Mouse (Mus musculus): ENCODE measurements around the gene Tmem101. TPM values are rescaled to one million over a fixed set of nuclear protein-coding genes. Genes with fewer than 3 reads are reported as not detected.

The Tmem101 gene
- total RNA-seq (2023), result 10 to 100 TPM in 1 of 2 experiments, 1 to 10 TPM in 1; 8.4 to 17.1 TPM

GRCm38 (mm10) chr11:102156039-102156785 lies at the start of gene Tmem101:
Gene Tmem101 (minus strand): TSS chr11:102156404.

GRCm38 (mm10) chr11:102189461-102190436 lies 33.5 kb upstream of the Tmem101 start, which contains the start of gene G6pc3:
Gene G6pc3 (plus strand): TSS chr11:102189620.

DNA sequence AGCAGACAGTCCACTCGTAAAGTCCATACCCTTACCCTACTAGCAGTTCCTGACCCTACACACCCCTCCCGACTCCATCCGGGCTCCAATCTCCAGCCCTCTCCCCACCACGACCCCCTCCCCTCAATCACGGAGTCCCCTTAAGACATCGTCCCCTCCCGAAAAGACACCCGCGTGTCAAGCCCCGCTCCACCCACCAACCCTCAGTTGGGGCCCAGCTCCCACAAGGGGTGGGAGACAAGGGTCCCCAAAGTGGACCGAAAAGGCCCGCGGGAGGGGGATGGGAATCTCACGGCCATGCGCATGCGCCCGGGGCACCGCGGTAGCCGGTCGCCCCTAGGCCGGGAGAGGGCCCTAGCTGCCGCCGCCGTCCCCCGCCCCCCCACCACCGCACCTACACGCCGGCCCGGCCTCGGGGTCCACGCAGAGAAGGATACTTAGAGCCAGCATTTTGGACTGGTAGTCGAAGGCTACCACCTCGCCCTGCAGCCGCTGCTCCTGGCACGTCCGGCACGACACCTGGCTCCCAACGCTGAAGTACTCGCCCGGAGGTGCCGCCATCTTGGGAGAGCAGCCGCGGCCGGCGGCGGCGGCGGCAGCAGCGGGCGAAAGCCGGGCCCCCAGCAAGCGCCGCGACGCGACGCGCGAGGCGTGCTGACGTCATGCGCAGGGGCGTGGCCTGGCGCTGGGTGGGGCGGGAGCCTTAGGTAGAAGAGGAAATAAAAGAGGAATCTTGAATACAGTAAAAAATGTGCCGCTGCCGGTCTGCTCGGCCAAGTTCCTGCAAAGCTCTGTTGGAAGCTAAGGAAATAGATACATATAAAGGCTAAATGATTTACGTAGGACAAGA lies 28.7 kb upstream of the Tmem101 start, which contains the start of gene Lsm12:
Gene Lsm12, minus strand, starts transcription at position 651 of the 850 bp plus-strand sequence.

DNA sequence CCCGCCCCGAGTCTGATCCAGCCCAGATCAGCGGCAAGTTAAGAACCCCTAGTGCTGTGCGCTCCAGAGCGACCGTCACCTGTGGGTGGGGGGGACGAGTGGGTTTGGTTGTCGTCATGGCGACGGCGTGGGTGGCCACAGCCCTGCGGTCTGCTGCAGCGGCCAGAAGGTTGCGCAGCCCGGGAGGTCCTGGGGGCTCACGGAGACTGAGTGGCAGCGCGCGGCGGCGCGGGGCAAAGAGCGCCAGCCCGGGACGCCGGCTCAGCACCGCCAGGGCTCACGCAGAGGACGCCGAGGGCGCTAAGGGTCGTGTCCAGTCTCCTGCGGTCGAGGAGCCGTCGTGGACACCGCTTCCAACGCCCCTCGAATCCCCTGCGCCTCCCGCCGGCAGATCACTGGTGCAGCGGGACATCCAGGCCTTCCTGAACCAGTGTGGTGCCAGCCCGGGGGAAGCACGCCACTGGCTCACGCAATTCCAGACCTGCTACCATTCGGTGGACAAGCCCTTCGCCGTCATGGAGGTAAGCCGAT lies 10.7 kb downstream of the Tmem101 start, which contains the start of gene Nags:
Gene Nags, plus strand, starts transcription at position 43 of the 531 bp plus-strand sequence.

DNA sequence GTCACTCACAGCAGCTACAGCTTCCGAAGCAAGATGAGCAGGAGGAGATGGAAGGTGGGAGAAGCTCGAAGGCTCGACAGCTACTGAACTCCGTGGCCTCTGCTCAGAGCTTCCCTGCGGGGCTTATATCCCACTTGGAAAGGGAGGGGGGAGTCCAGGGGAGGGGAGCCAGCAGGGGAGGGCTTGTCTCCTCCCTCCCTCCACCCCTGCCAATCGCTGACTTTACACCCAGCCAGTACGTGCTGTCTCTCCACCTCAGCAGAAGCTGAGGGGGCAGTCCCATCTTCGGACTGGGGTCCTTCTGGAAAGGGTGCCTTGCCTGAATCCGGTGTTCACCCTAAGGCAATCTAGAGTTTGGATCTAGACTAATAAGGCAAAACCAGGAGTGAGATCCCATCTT lies 48.5 kb downstream of the Tmem101 start, which contains the start of gene Pyy:
Gene Pyy, minus strand, starts transcription at position 101 of the 400 bp plus-strand sequence.

Other genes with a start within 250 kb of the Tmem101 start
- not detected for gene Sost, start 189.4 kb downstream of the Tmem101 start, total RNA-seq (2023)
- gene Cfap97d1, start 172.1 kb downstream of the Tmem101 start, total RNA-seq (2023), result not detected
- gene Dusp3, start 169.4 kb downstream of the Tmem101 start, total RNA-seq (2023), result 10 to 100 TPM; 14.7 to 27.4 TPM
- not detected for gene Mpp3, start 127.9 kb downstream of the Tmem101 start, total RNA-seq (2023)
- gene Cd300lg, start 114.9 kb downstream of the Tmem101 start, total RNA-seq (2023), result not detected
- not detected for gene Mpp2, start 67.9 kb downstream of the Tmem101 start, total RNA-seq (2023)
- gene Ppy, start 55.1 kb downstream of the Tmem101 start, total RNA-seq (2023), result not detected
- not detected for gene Pyy, start 48.6 kb downstream of the Tmem101 start, total RNA-seq (2023)
- gene Nags, start 10.9 kb downstream of the Tmem101 start, total RNA-seq (2023), result not detected
- 10 to 100 TPM; 53.8 to 57.7 TPM for gene Lsm12, start 28.9 kb upstream of the Tmem101 start, total RNA-seq (2023)
- 10 to 100 TPM; 44.4 to 48.9 TPM for gene G6pc3, start 33.2 kb upstream of the Tmem101 start, total RNA-seq (2023)
- 100 to 1,000 TPM; 117 to 132 TPM for gene Hdac5, start 73.8 kb upstream of the Tmem101 start, total RNA-seq (2023)
- under 1 TPM; 0.71 to 0.96 TPM for gene BC030867, start 92.5 kb upstream of the Tmem101 start, total RNA-seq (2023)
- not detected for gene Asb16, start 112.3 kb upstream of the Tmem101 start, total RNA-seq (2023)
- gene Tmub2, start 128.5 kb upstream of the Tmem101 start, total RNA-seq (2023), result 10 to 100 TPM; 43.7 to 45.4 TPM
- 10 to 100 TPM; 72.1 to 73.0 TPM for gene Atxn7l3, start 140.2 kb upstream of the Tmem101 start, total RNA-seq (2023)
- gene Ubtf, start 163.3 kb upstream of the Tmem101 start, total RNA-seq (2023), result 100 to 1,000 TPM; 172 to 178 TPM
- gene Slc4a1, start 209.8 kb upstream of the Tmem101 start, total RNA-seq (2023), result under 1 TPM in 1 of 2 experiments, not detected in 1; 0.70 TPM
- gene Rundc3a, start 237.0 kb upstream of the Tmem101 start, total RNA-seq (2023), result 1 to 10 TPM in 1 of 2 experiments, under 1 TPM in 1; 0.56 to 2.4 TPM